Mouse (Mus musculus) CH12.LX (cell line): Measurements from ENCODE around the gene Gm10985. TPM values are rescaled to one million over a fixed set of nuclear protein-coding genes. Genes with fewer than 3 reads are reported as not detected.

Source experiments
- DNase-seq: peaks from one replicate; pipeline ENCODE4 v3.0.0-alpha.2; 2013; ENCODE audit errors: extremely low read depth
- H3K27ac ChIP-seq: 2 replicates; pipeline ENCODE4 v1.5.1; 2012; ENCODE audit warnings: low read depth, mild to moderate bottlenecking, control low read depth, moderate library complexity; ENCODE audit not compliant: insufficient read depth
- H3K27me3 ChIP-seq: replicated peaks from 2 replicates; pipeline ENCODE3; 2012; ENCODE audit warnings: inconsistent platforms
- H3K36me3 ChIP-seq, 2 experiments: replicated peaks in 1 of 2; 2 replicates each; pipeline versions ENCODE3 to v1.6.1; 2012; ENCODE audit warnings: inconsistent platforms in 1 of 2, low read length in 1 of 2, mild to moderate bottlenecking in 1 of 2, mixed read lengths in 1 of 2, moderate library complexity in 1 of 2; ENCODE audit not compliant: control insufficient read depth in 1 of 2, insufficient read depth in 1 of 2
- H3K4me1 ChIP-seq, 2 experiments: 2 replicates each; pipeline ENCODE4 v1.6.1; 2012; ENCODE audit warnings: inconsistent platforms in 1 of 2, moderate library complexity in 1 of 2; ENCODE audit not compliant: insufficient read depth in 2 of 2, control insufficient read depth in 1 of 2
- H3K4me2 ChIP-seq: 2 replicates; pipeline ENCODE4 v1.6.1; 2012; ENCODE audit warnings: low read depth, mild to moderate bottlenecking, control low read depth; ENCODE audit not compliant: poor library complexity, insufficient read depth, severe bottlenecking
- H3K4me3 ChIP-seq, 3 experiments: fragments of 150-350 bp in 1 of 3; sonication (generic) in 1 of 3; replicated peaks in 1 of 3; 2 replicates each; pipeline versions ENCODE3 to v1.5.1; 2011 to 2012; ENCODE audit warnings: low read depth in 2 of 3, low read length in 2 of 3, mild to moderate bottlenecking in 2 of 3, moderate library complexity in 2 of 3, control low read depth in 1 of 3, improper control_type of control experiment in 1 of 3, inconsistent platforms in 1 of 3, mixed read lengths in 1 of 3; ENCODE audit not compliant: poor library complexity in 1 of 3
- H3K79me2 ChIP-seq: replicated peaks from 2 replicates; pipeline ENCODE4 v1.6.1; 2012; ENCODE audit warnings: mild to moderate bottlenecking, moderate library complexity; ENCODE audit not compliant: control insufficient read depth, poor library complexity, insufficient read depth, severe bottlenecking; ENCODE audit errors: extremely low read depth
- H3K9ac ChIP-seq: 2 replicates; pipeline ENCODE4 v1.6.1; 2012; ENCODE audit warnings: low read depth, mild to moderate bottlenecking, control low read depth, moderate library complexity; ENCODE audit not compliant: insufficient read depth
- H3K9me3 ChIP-seq: replicated peaks from 2 replicates; pipeline ENCODE3; 2012; ENCODE audit warnings: low read length, inconsistent platforms, mixed read lengths
- CHD1 ChIP-seq: IDR thresholded peaks from 2 replicates; pipeline ENCODE4 v1.6.1; 2012; ENCODE audit warnings: low read depth, low read length, improper control_type of control experiment, inconsistent platforms
- CHD2 ChIP-seq: IDR thresholded peaks from 2 replicates; pipeline ENCODE4 v1.6.1; 2011; ENCODE audit warnings: low read length, improper control_type of control experiment
- E2F4 ChIP-seq: IDR thresholded peaks from 2 replicates; pipeline ENCODE4 v1.6.1; 2011; ENCODE audit warnings: low read depth, low read length, improper control_type of control experiment; ENCODE audit not compliant: insufficient replicate concordance
- EP300 ChIP-seq: IDR thresholded peaks from 2 replicates; pipeline ENCODE4 v1.6.1; 2011; ENCODE audit warnings: low read length, improper control_type of control experiment
- MYC ChIP-seq: IDR thresholded peaks from 2 replicates; pipeline ENCODE4 v1.6.1; 2011; ENCODE audit warnings: low read depth, mild to moderate bottlenecking, improper control_type of control experiment, low read length
- NRF1 ChIP-seq: IDR thresholded peaks from 2 replicates; pipeline ENCODE4 v1.6.1; 2014; ENCODE audit warnings: low read depth, mild to moderate bottlenecking, inconsistent platforms, low read length, improper control_type of control experiment, moderate library complexity
- POLR2A ChIP-seq: IDR thresholded peaks from 2 replicates; pipeline ENCODE4 v1.6.1; 2011; ENCODE audit warnings: low read depth, mild to moderate bottlenecking, improper control_type of control experiment, low read length
- POLR2AphosphoS2 ChIP-seq: IDR thresholded peaks from 2 replicates; pipeline ENCODE4 v1.6.1; 2011; ENCODE audit warnings: low read depth, low read length, improper control_type of control experiment
- TCF12 ChIP-seq: IDR thresholded peaks from 2 replicates; pipeline ENCODE4 v1.6.1; 2014; ENCODE audit warnings: low read depth, mild to moderate bottlenecking, inconsistent platforms, low read length, improper control_type of control experiment
- dilution Hi-C: fragments of 300-500 bp; cut with MboI; formaldehyde crosslinking; loops from 2 replicates; pipeline ENCODE4 v1.14.3; 2020; ENCODE audit warnings: low sequenced_read_pairs; ENCODE audit not compliant: extremely low pct_unique_long_range_greater_than_20kb, extremely low pct_ligation_motif_present
- in situ Hi-C: fragments of 300-500 bp; cut with MboI; formaldehyde crosslinking; loops from 3 replicates; pipeline ENCODE4 v1.14.3; 2019; ENCODE audit warnings: low sequenced_read_pairs, low pct_ligation_motif_present, low pct_unique_long_range_greater_than_20kb, mixed read lengths
- polyA plus RNA-seq: library from polyadenylated mRNA; unstranded; fragments of >175 nt; gene quantifications from 2 replicates; pipeline ENCODE4 v1.2.1, GENCODE M21; 2012; ENCODE audit warnings: low read depth; ENCODE audit not compliant: insufficient read length
- total RNA-seq, 2 experiments: library from RNA; depleted of rRNA; stranded (reverse); fragments of 300-350 nt in 1 of 2; fragments of >200 nt in 1 of 2; gene quantifications; 2 replicates each; pipeline ENCODE4 v1.2.3; 2012 to 2014

Gene Gm10985
- total and polyA plus RNA-seq, 3 experiments, result not detected

DNA sequence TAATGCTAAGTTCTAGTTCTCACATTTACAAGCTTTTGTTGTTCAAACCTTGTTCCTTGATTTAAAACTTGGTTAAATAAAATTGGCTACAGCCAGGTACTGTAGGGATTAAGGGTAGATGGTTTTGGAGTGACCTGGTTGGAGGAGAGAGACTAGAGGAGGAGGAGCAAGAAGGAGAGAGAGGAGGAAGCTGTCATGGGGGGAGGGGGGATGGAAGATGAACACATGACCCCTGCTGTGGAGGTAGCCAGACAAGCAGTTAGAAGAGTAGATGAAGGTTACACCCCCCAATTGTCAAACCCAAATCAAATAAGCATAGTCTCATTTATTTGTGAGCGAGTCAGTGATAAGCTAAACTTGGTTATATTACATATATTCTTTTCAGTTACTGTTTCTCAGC, 26.7 kb downstream of the Gm10985 start:
- Histone ChIP-seq H3K9me3 (no peaks in the 10 kb centered on the region), H3K4me2 (no peak overlapping the region), H3K27ac (no peak overlapping the region), H3K36me3 (no peaks in the 10 kb centered on the region), H3K4me3 (no peak overlapping the region), H3K27me3 (no peaks in the 10 kb centered on the region), H3K79me2 (no peaks in the 10 kb centered on the region), H3K9ac (no peak overlapping the region), H3K4me1 (peaks cover 0 to 4% of the 10 kb centered on the region in 2 experiments; a peak in 3 of 4 replicates)
- dilution Hi-C loops, result no loop called here
- DNase-seq, result no peak
- TF ChIP-seq NRF1 (no peak), MYC (no peak), TCF12 (no peak), CHD2 (no peak), E2F4 (no peak), POLR2AphosphoS2 (no peak), CHD1 (no peak)
- in situ Hi-C loops, result no loop called here

DNA sequence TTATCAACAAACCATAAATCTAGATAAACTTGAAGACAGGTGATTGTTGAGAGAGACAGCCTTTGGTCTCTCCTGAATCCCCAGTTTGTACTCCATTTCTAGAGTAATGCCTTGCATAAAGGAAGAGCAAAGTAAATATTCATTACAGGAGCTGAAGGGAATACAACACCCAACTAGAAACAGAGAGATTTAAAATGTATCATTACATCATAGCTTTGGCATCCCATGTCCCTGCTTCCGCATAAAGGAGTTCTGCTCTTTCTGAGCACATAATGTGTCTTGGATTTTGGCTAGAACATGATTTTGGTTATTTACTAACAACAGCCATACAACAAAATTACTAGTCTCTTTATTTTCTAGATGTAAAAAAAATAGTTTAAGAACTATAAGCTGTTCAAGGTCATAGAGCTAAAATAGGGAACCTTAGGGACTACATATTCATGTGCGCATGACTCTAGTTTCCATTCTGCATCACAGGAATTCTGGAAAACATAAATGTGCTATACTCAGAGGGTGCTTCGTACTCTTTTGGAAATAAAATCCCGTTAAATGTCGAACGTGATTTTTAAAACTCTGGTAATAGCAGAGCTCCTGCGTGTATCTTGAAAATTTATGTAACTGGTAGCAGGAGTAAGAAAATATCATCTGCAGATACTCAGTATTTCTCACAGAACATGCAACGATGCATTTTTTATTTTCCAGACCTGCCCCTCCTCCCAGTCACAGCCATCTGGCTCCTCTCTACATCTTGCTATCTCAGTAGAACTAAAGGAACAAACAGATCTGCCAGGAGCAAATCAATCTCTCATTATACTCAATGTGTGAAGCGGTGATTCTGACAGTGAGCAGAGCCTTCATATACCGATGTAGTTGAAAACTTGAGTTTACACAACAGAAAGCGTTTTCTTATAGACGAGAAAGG, 46.0 kb downstream of the Gm10985 start:
- H3K4me1 ChIP-seq, result no peaks in the 10 kb centered on the region
- dilution Hi-C loops (no loop called here), in situ Hi-C loops (no loop called here)
- H3K79me2 ChIP-seq, result no peaks in the 10 kb centered on the region
- H3K9me3 ChIP-seq, result peaks cover 7% of the 10 kb centered on the region
- H3K4me2 ChIP-seq, result no peak overlapping the region
- TF ChIP-seq POLR2A, result no peak
- TF ChIP-seq CHD1, result no peak
- TF ChIP-seq EP300, result no peak
- DNase-seq, result no peak
- H3K27ac ChIP-seq, result no peak overlapping the region
- no peaks in the 10 kb centered on the region for H3K36me3 ChIP-seq
- H3K27me3 ChIP-seq, result no peaks in the 10 kb centered on the region
- no peak overlapping the region for H3K9ac ChIP-seq
- H3K4me3 ChIP-seq, result no peak overlapping the region

Other genes with a start within 250 kb of the Gm10985 start
- gene Frem2, start 187.7 kb upstream of the Gm10985 start, total RNA-seq (2012; rRNA removed), result 0.04 TPM in 1 of 2 replicates, not detected in the other
- gene Frem2, start 187.7 kb upstream of the Gm10985 start, total RNA-seq (2014; rRNA removed), result 0.04 and 0.09 TPM in 2 replicates
- gene Frem2, start 187.7 kb upstream of the Gm10985 start, polyA plus RNA-seq, result 0.07 and 0.09 TPM in 2 replicates
- gene Ufm1, start 18.7 kb downstream of the Gm10985 start, total RNA-seq (2012; rRNA removed), result 36.6 and 56.3 TPM in 2 replicates
- gene Ufm1, start 18.7 kb downstream of the Gm10985 start, total RNA-seq (2014; rRNA removed), result 77.0 and 87.3 TPM in 2 replicates
- gene Ufm1, start 18.7 kb downstream of the Gm10985 start, polyA plus RNA-seq, result 87.1 and 109 TPM in 2 replicates